Mouse (Mus musculus) CH12.LX (cell line): ENCODE data around the gene Senp7.

Source experiments
- CTCF ChIP-seq, 2 experiments: IDR thresholded peaks in 1 of 2; conservative IDR thresholded peaks in 1 of 2; 2 replicates each; pipeline ENCODE4 v1.5.1; 2011 to 2012; ENCODE audit warnings: low read depth in 2 of 2, low read length in 2 of 2, improper control_type of control experiment in 1 of 2, inconsistent platforms in 1 of 2, mild to moderate bottlenecking in 1 of 2, moderate library complexity in 1 of 2
- POLR2A ChIP-seq: IDR thresholded peaks from 2 replicates; pipeline ENCODE4 v1.6.1; 2011; ENCODE audit warnings: low read depth, mild to moderate bottlenecking, improper control_type of control experiment, low read length
- ZNF384 ChIP-seq: IDR thresholded peaks from 2 replicates; pipeline ENCODE4 v1.6.1; 2012; ENCODE audit warnings: low read depth, low read length, improper control_type of control experiment, inconsistent platforms

DNA sequence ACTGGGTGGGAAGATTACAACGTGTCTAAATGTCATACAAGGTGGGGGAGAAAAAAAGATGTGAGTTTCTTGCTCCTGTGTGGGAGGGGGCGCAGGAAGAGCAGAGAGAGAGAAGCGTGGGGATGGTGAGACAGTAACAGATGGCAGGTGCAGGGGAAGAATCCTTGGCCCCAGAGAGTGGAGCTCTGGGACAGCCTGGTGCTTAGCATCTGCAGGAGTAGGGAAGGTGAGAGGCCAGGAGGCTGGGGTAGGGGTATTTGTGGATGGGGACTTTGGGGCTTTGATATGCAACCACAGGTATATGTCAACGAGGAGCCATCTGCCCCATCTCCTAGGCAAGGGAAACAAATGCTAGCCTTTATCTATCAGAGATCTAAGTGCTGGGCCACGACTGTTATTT is 26.4 kb downstream of the Senp7 start:
- TF ChIP-seq CTCF (conservative IDR thresholded peaks at IDR 0.05 in 1 of 2, IDR thresholded peaks at IDR 0.05 in 1 of 2; ENCODE audit: low read depth in 2 of 2, low read length in 2 of 2) (no peak), ZNF384 (no peak), POLR2A (no peak)
